Mouse (Mus musculus) adrenal gland, postnatal 36 days (tissue): ENCODE measurements around the gene Serinc4. TPM values are rescaled to one million over a fixed set of nuclear protein-coding genes. Genes with fewer than 3 reads are reported as not detected.
A peak's percentile ranks its signal among the peaks of the same experiment; 100 is the strongest.
"Not testable (repeated sequence)": the region's sequence is repeated elsewhere in the genome, so short reads cannot be mapped to it uniquely, and the experiment has no call there.

Experiments
- DNase-seq, 2 experiments: peaks; one replicate each; pipeline ENCODE4 v3.0.0; 2021; ENCODE audit warnings: mixed read lengths in 1 of 2
- long read RNA-seq, 2 experiments: library from polyadenylated mRNA; stranded (forward); transcript quantifications; one replicate each; pipeline ENCODE4 v2.0.0; 2021; ENCODE audit warnings: borderline sequencing depth in 2 of 2
- total RNA-seq, 2 experiments: library from RNA; stranded (reverse); gene quantifications; 2 replicates each; pipeline ENCODE4 v1.2.3; 2021

Gene Serinc4
- total RNA-seq, result under 1 TPM in 1 of 2 experiments, not detected in 1; 0.20 TPM
- long read RNA-seq, experiment 1, result 0 reads
- long read RNA-seq, experiment 2, result 0 reads

- peak; percentile 90 to 92 for DNase-seq
These were observed at the start of gene Serinc4 for GRCm38 (mm10) chr2:121456692-121457642. TSS of gene Serinc4 (minus strand) at chr2:121456781.

GRCm38 (mm10) chr2:121501550-121501949, 45.0 kb upstream of the Serinc4 start:
- not testable (repeated sequence) for DNase-seq

GRCm38 (mm10) chr2:121484403-121484802, 27.8 kb upstream of the Serinc4 start:
- not testable (repeated sequence) for DNase-seq

- DNase-seq, result no peak
These were observed 27.0 kb upstream of the Serinc4 start for GRCm38 (mm10) chr2:121483576-121483975.

GRCm38 (mm10) chr2:121480916-121481315, 24.3 kb upstream of the Serinc4 start:
- DNase-seq, result not testable (repeated sequence)

GRCm38 (mm10) chr2:121480498-121480897, 23.9 kb upstream of the Serinc4 start:
- DNase-seq, result peak; percentile 20 to 61

- no peak for DNase-seq
These were observed 21.1 kb upstream of the Serinc4 start for GRCm38 (mm10) chr2:121477491-121478266.

GRCm38 (mm10) chr2:121475306-121475705, 18.7 kb upstream of the Serinc4 start:
- not testable (repeated sequence) for DNase-seq

GRCm38 (mm10) chr2:121474180-121474535, 17.6 kb upstream of the Serinc4 start:
- DNase-seq, result peak in 1 of 2 experiments; percentile 35

GRCm38 (mm10) chr2:121473301-121474179, 17.0 kb upstream of the Serinc4 start, which contains the start of gene Mfap1b:
TSS of gene Mfap1b (minus strand) at chr2:121474067.
- DNase-seq, result peak; percentile 79 to 82

GRCm38 (mm10) chr2:121472783-121473182, 16.2 kb upstream of the Serinc4 start:
- not testable (repeated sequence) for DNase-seq

- not testable (repeated sequence) for DNase-seq
These were observed 12.4 kb upstream of the Serinc4 start for GRCm38 (mm10) chr2:121468982-121469381.

- DNase-seq, result no peak
These were observed 3.5 kb upstream of the Serinc4 start for GRCm38 (mm10) chr2:121460071-121460470.

- DNase-seq, result no peak
These were observed 1.0 kb downstream of the Serinc4 start for GRCm38 (mm10) chr2:121455534-121455933.

- no peak for DNase-seq
These were observed 2.7 kb downstream of the Serinc4 start for GRCm38 (mm10) chr2:121453917-121454316.

- DNase-seq, result no peak
These were observed 3.6 kb downstream of the Serinc4 start, which contains the start of gene Hypk for GRCm38 (mm10) chr2:121452990-121453389. TSS of gene Hypk (plus strand) at chr2:121453290.

- DNase-seq, result no peak
These were observed 4.2 kb downstream of the Serinc4 start for GRCm38 (mm10) chr2:121452361-121452760.

- peak; percentile 21 to 37 for DNase-seq
These were observed 6.5 kb downstream of the Serinc4 start for GRCm38 (mm10) chr2:121450093-121450492.

- peak; percentile 36 to 53 for DNase-seq
These were observed 7.0 kb downstream of the Serinc4 start for GRCm38 (mm10) chr2:121449545-121450011.

- peak; percentile 100 for DNase-seq
These were observed 7.6 kb downstream of the Serinc4 start, which contains the start of gene Serf2 for GRCm38 (mm10) chr2:121448739-121449535. TSS of gene Serf2 (plus strand) at chr2:121449195.
